Mouse (Mus musculus) liver, adult 2 months (tissue): ENCODE data around the gene Dclk1. TPM values are rescaled to one million over a fixed set of nuclear protein-coding genes. Genes with fewer than 3 reads are reported as not detected.

Experiments
- DNase-seq: peaks from one replicate; pipeline ENCODE4 v3.0.0-alpha.2; 2011; ENCODE audit warnings: low read depth, low spot score; ENCODE audit errors: extremely low read depth
- H3K27ac ChIP-seq: fragments of 200-500 bp; replicated peaks from 2 replicates; pipeline ENCODE4 v1.5.1; 2012; ENCODE audit warnings: low read depth, mild to moderate bottlenecking, control low read depth, inconsistent platforms, low read length; ENCODE audit not compliant: insufficient read depth
- H3K27me3 ChIP-seq: fragments of 200-500 bp; 2 replicates; pipeline ENCODE4 v1.6.1; 2012; ENCODE audit warnings: mild to moderate bottlenecking, moderate library complexity, low read length, inconsistent platforms; ENCODE audit not compliant: control insufficient read depth, insufficient read depth
- H3K36me3 ChIP-seq: fragments of 200-500 bp; 2 replicates; pipeline ENCODE4 v1.6.1; 2012; ENCODE audit warnings: low read length, inconsistent platforms; ENCODE audit not compliant: control insufficient read depth, insufficient read depth
- H3K4me1 ChIP-seq: fragments of 200-500 bp; 2 replicates; pipeline ENCODE4 v1.6.1; 2011; ENCODE audit warnings: low read length; ENCODE audit not compliant: control insufficient read depth, insufficient read depth
- H3K4me3 ChIP-seq: fragments of 200-500 bp; 2 replicates; pipeline ENCODE4 v1.5.1; 2011; ENCODE audit warnings: low read depth, mild to moderate bottlenecking, control low read depth, low read length, moderate library complexity; ENCODE audit not compliant: insufficient read depth
- H3K79me2 ChIP-seq: fragments of 200-500 bp; 2 replicates; pipeline ENCODE4 v1.6.1; 2012; ENCODE audit warnings: inconsistent platforms, mild to moderate bottlenecking, low read length, moderate library complexity; ENCODE audit not compliant: control insufficient read depth, insufficient read depth
- H3K9ac ChIP-seq: fragments of 200-500 bp; 2 replicates; pipeline ENCODE4 v1.6.1; 2012; ENCODE audit warnings: low read depth, mild to moderate bottlenecking, control low read depth, inconsistent platforms, low read length
- CTCF ChIP-seq: fragments of 200-500 bp; IDR thresholded peaks from 2 replicates; pipeline ENCODE4 v1.5.1; 2011; ENCODE audit warnings: low read depth, low read length, control low read depth
- POLR2A ChIP-seq: fragments of 200-500 bp; IDR thresholded peaks from 2 replicates; pipeline ENCODE4 v1.6.1; 2011; ENCODE audit warnings: low read length, control low read depth; ENCODE audit not compliant: insufficient read depth; ENCODE audit errors: extremely low read depth
- WGBS: fragments of 180-500 bp; shearing (Covaris S2); methylation state at CpG from one replicate; pipeline ENCODE4 v1.1.7; 2018; 5-methylcytosine and 5-hydroxymethylcytosine counted together
- polyA plus RNA-seq: library from polyadenylated mRNA; depleted of rRNA; stranded (reverse); fragments of >200 nt; gene quantifications from 2 replicates; pipeline ENCODE4 v1.2.3, GENCODE M21; 2012
- total RNA-seq: library from RNA; depleted of rRNA; stranded (reverse); fragments of >200 nt; gene quantifications from 2 replicates; pipeline ENCODE4 v1.2.3, GENCODE M21; 2014

Dclk1 gene
- total and polyA plus RNA-seq, 2 experiments = 0.46 TPM; not detected in 1

DNA sequence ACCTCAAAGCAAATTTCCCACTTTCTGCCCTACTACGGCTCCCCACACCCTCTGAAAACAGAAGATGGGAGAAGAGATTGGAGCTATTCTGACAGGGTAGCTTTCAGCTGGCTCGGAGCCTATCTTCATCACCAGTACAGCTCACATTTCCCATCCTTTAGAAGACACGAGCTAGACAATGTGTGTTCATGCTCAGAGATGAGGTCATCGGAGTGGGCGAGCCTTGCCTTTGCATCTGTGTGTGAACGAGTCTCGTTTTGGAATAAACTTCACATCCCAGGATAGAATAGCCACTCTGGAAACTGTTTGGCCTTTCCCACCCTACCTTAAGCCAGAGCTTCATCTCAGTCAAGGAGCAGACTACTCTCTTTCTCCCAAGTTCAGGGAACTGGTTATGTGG, 95.5 kb downstream of the Dclk1 start:
- no peak for DNase-seq
- Histone ChIP-seq H3K36me3 (no peaks in the 10 kb centered on the region), H3K4me3 (no peak overlapping the region), H3K27ac (no peak overlapping the region), H3K27me3 (no peaks in the 10 kb centered on the region), H3K79me2 (no peaks in the 10 kb centered on the region), H3K4me1 (no peaks in the 10 kb centered on the region), H3K9ac (no peak overlapping the region)
- TF ChIP-seq CTCF (no peak), POLR2A (no peak)
- WGBS = 86% methylated on average over 7 of the region's 7 CpGs

DNA sequence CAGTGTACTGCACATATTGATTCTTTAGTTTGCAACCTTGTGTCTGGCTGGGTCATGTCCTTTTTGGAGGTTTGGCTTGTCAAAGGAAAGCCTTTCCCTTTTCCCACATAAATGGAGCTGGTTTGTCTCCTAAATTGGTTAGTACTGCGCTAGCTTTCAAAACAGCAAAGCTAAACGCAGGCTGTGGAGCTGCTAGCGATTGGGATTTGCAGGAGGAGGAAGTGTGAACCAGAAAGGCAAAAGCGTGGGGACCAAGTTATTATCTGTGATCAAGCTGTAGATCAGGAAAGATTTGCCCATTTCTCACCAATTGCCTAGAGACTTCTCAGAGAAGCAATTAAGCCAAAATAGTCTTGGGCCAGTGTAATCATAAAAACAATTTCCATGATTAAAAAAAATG, 100.3 kb downstream of the Dclk1 start:
- no peaks in the 10 kb centered on the region for H3K4me1 ChIP-seq

DNA sequence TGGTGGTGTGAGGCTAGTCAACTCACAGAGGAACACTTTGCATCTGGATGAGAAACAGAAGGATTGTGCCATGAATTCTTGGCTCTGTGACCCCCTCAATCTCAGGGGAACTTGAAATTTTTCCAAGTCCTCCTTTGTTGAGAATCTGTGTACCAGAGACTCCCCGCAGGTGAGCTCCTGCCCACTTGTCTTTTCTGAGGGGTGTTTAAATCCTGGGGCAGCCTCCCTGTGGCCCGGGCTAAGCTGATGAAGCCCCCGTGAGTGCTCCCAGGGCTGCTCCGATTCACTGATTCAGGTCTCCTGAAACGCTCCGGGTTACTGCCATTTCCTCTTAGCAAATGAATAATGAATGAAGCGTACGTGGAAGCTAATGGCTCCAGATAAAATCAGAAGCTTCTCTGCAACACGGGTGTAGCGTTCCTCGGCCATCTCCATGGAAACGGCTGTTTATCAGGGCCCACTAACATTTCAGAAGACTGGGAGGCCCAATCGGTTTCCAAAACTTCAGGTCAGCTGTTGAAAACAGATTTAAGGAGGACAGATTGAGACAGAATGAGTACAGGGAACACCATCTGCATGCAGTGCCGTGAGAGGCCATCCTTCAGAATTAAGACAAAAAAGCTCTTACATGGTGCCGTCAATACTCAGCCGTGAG, 105.3 kb downstream of the Dclk1 start:
- DNase-seq = no peak
- 45% methylated on average over 16 of the region's 16 CpGs for WGBS
- Histone ChIP-seq H3K36me3 (no peaks in the 10 kb centered on the region), H3K9ac (no peak overlapping the region), H3K4me3 (no peak overlapping the region), H3K4me1 (no peaks in the 10 kb centered on the region), H3K27me3 (no peaks in the 10 kb centered on the region), H3K79me2 (no peaks in the 10 kb centered on the region), H3K27ac (no peak overlapping the region)
- no peak for TF ChIP-seq CTCF
- TF ChIP-seq POLR2A = no peak

More for the DNA sequence above, 100.3 kb downstream of the Dclk1 start:
- no peaks in the 10 kb centered on the region for H3K79me2 ChIP-seq
- WGBS = 85% methylated on average over 4 of the region's 4 CpGs
- H3K4me3 ChIP-seq = no peak overlapping the region
- no peaks in the 10 kb centered on the region for H3K36me3 ChIP-seq
- H3K27me3 ChIP-seq = no peaks in the 10 kb centered on the region
- no peak for DNase-seq
- no peak overlapping the region for H3K27ac ChIP-seq
- no peak overlapping the region for H3K9ac ChIP-seq
- TF ChIP-seq CTCF (no peak), POLR2A (no peak)

DNA sequence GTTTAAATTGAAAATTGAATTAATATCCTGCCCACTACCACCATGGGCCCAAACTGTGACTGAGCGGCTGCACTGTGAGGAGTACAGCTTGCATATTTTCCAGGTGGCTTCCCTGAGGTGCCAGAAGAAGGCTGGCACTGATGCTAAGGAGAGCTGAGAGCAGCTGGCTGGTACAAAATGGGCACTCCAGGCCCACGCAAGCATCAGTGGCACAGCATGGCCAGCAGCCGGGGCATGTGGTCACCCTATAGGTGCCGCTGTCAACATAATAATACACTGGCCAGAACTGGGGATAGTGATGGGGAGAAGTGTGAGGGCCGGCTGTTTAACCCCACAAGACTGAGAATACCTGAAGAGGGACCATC, 105.8 kb downstream of the Dclk1 start:
- Histone ChIP-seq H3K4me3 (no peak overlapping the region), H3K4me1 (no peaks in the 10 kb centered on the region), H3K36me3 (no peaks in the 10 kb centered on the region), H3K9ac (no peak overlapping the region), H3K79me2 (no peaks in the 10 kb centered on the region), H3K27ac (no peak overlapping the region), H3K27me3 (no peaks in the 10 kb centered on the region)
- TF ChIP-seq CTCF (no peak), POLR2A (no peak)
- WGBS = 84% methylated on average over 5 of the region's 5 CpGs
- no peak for DNase-seq

DNA sequence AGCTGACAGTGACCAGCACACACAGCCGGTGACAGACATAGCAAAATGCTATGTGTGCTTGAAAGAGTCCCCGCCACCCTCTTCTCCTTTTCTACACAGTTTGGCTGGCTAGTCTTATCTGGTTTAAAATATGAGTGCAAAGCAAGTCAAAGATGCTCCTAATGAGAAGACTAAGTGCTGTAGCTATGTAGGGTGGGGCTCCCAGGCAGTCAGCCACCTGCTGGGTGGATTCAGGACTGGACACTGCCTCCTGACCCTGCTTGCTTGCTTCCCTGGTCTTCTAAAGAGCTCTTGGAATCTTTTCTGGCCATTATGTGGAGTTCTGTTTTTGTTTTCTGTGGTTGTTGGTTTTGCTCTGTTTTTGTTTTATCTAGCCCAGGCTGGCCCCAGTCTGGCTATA, 108.0 kb downstream of the Dclk1 start:
- no peak for DNase-seq
- Histone ChIP-seq H3K79me2 (no peaks in the 10 kb centered on the region), H3K36me3 (no peaks in the 10 kb centered on the region), H3K4me1 (no peaks in the 10 kb centered on the region), H3K9ac (no peak overlapping the region), H3K27ac (no peak overlapping the region), H3K4me3 (no peak overlapping the region), H3K27me3 (no peaks in the 10 kb centered on the region)
- 89% methylated on average over 2 of the region's 2 CpGs for WGBS
- no peak for TF ChIP-seq POLR2A
- no peak for TF ChIP-seq CTCF

DNA sequence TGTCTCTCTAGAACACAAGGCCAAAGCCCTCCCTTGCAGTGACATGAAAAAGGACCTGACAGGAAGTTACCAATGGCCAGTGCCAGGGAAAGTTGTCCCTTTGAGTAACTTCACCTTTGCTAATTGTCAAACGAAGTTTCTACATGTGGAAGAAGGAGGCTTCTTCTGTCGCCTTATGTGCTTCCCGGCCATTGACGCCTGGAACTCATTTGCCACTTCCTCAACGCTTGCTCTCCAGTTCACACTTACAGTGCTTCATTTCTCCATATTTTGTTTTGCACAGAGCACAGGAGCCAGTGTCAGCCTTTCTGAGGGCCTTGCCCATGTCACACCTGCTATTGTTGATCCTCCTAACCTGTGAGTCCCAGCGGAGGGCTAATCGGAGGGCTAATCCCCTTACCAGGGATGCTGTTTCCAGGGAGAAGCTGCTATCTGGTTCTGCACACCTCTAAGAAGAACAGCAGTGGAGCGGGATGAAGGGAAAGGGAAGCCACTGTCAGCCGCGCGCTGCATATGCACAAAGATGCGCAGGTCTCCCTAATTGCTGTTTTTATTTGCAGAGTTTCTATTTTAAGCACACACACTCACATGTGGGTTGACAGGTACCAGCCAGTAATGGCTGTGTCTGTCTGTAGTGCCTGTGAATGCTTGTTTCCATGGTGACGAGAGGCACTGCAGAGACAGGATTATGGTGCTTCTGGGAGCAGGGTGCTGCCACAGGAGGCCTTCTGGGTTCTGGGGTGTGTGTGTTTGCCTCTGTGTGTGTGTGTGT, 109.3 kb downstream of the Dclk1 start:
- no peak for TF ChIP-seq CTCF
- TF ChIP-seq POLR2A = no peak
- no peaks in the 10 kb centered on the region for H3K79me2 ChIP-seq
- no peak for DNase-seq
- no peaks in the 10 kb centered on the region for H3K4me1 ChIP-seq
- no peak overlapping the region for H3K27ac ChIP-seq
- H3K36me3 ChIP-seq = no peaks in the 10 kb centered on the region
- H3K4me3 ChIP-seq = no peak overlapping the region
- 69% methylated on average over 13 of the region's 13 CpGs for WGBS
- no peak overlapping the region for H3K9ac ChIP-seq
- H3K27me3 ChIP-seq = no peaks in the 10 kb centered on the region
